Mouse (Mus musculus) embryo, embryonic 11 days (tissue): ENCODE measurements around the gene Enthd1.

Experiments
- DNase-seq: peaks from one replicate; pipeline ENCODE4 v3.0.0-alpha.2; 2015

Gene Enthd1

GRCm38 (mm10) chr15:80474429-80475002 is 90.4 kb downstream of the Enthd1 start:
- DNase-seq: no peak

DNA sequence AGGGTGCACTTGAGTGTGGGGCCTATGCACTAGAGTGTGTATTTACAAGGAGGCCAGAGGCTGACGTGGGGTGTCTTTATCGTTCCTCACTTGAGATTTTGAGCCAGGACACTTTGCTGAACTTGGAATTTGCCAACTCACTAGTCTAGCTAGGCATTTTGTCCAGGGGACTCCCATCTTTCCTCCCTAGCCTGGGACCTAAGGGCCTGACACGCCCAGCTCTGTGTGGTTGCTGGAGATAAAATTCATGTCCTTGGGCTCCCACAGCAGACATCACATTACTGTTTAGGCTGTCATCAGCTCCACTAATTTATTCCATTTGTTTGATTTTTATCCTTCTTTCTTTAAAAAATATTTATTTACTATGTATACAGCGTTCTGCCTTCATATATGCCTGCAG is 97.1 kb downstream of the Enthd1 start:
- DNase-seq: no peak

GRCm38 (mm10) chr15:80462106-80462505 is 102.8 kb downstream of the Enthd1 start:
- DNase-seq: peak; percentile 73

DNA sequence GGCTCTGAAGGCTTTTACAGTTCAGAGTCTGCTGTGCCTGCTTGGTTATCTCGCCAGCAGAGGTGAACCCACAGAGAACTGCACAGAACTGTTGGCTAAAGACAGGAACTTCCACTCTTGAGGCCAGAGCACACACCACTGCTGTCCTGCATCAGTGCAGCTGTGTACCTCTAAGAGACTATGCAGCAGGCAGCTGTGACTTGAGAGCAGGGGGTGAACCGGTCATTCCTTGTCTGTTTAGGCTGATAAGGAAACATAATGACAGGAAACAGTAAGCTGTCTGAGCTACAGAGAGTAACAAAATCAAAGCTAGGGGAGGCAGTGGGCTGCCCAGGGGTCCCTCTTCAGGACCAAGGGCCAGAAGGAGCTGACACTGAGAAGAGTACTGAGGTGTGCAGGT is 103.5 kb downstream of the Enthd1 start:
- DNase-seq: no peak

GRCm38 (mm10) chr15:80460011-80460410 is 104.9 kb downstream of the Enthd1 start:
- DNase-seq: no peak

- DNase-seq: no peak
These were observed 107.0 kb downstream of the Enthd1 start for GRCm38 (mm10) chr15:80457984-80458383.

GRCm38 (mm10) chr15:80454486-80454885 is 110.5 kb downstream of the Enthd1 start:
- no peak for DNase-seq

- no peak for DNase-seq
These were observed 112.5 kb downstream of the Enthd1 start for GRCm38 (mm10) chr15:80452425-80452824.

- no peak for DNase-seq
These were observed 118.8 kb downstream of the Enthd1 start for GRCm38 (mm10) chr15:80445956-80446687.

- no peak for DNase-seq
These were observed 124.8 kb downstream of the Enthd1 start for GRCm38 (mm10) chr15:80440195-80440594.

DNA sequence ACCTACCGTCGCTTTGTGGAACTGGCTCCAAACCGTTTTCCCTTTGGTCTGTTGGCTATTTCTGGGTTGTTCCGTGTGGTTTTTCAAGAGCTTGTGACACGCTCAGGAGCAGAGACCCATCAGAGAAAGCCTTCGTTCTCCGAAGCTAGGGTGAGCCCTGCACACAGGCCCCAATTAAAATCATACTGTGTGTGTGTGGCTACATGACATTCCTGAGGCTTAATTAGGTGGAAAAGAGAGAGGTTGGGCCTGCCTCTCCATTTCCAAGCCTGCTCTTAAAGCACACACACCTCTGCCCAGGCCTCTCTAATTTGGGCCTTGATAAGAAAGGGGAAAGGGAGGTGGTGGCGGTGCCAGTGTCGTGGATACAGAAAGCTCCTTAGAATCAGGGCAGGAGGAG is 126.5 kb downstream of the Enthd1 start:
- DNase-seq: no peak

DNA sequence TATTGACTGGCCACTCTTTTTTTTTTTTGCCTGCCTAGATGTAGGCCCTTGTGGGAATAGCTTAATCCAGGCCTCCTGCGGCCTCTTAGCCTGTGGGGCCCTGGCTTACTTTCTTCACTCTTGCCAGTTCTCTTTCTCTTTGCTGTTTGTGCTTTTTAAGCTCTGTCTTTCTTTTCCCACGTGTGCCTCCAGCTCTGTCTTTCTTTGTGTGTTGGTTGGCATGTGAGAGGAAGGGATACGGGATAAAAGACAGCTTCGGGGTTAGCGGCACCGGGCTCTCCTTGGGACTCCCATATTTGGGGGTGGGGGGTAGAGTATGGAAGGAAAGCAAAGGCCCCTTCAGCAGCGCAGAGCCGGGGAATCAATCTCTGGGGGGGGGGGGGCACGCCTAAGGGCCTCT is 127.0 kb downstream of the Enthd1 start:
- DNase-seq: no peak

DNA sequence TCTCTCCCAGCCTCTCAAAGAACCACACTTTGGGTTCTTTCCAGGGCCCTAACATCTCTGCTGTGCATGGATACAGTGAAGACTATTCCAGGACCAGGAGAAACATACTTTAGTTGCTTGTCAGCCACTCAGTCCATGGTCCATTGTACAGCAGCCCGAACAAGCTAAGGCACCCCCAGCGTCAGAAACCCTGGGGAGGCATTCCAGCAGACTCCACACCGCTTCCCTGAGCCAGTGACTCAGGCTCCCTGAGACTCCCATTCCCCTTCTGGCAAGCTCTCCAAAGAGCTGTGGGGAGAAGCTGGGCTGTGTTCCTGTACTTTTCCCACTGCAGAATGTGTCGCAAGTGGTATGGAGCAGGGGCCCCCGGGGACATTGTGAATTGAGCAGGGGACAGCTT is 128.0 kb downstream of the Enthd1 start:
- DNase-seq: no peak

- DNase-seq: no peak
These were observed 134.6 kb downstream of the Enthd1 start for GRCm38 (mm10) chr15:80430324-80430723.

DNA sequence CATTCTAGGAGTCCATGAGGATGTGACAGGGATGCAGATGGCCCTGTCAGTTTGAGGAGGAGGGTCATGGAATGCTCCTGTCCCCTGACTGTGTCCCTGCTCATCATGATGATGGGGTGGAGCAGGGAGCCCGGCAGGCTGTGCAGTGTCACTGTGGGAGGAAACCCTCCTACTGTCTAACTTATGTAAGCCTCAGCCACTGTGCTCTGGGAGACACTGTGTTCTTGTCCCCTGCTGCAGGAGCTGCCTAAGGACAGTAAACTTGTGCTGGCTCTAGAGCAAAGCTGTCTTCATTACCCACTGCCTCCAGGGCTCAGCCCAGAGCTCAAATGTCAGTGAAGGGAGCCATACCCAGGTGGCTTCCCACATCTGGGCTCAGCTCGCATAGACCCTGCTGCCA is 146.8 kb downstream of the Enthd1 start:
- no peak for DNase-seq

- DNase-seq: no peak
These were observed 147.9 kb downstream of the Enthd1 start for GRCm38 (mm10) chr15:80417066-80417465.

DNA sequence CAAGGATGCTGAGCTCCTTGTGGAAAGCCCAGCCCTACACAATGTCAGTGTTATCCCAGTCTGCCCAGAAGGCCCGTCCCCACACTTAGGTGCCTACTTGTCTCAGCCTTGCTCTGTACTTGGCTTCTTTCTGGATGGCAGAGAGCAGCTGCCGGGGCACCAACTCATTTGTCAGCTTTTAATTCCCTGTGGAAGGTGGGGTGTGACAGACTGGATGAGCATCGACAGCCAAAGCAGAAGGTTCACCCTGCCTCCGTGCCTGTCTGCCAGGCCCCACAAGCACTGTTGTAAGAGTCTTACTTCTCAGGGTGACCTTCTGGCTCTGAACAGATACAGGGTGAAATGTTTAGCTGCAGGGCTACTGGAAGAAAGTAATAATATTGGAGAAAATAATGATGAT is 149.8 kb downstream of the Enthd1 start:
- DNase-seq: no peak

DNA sequence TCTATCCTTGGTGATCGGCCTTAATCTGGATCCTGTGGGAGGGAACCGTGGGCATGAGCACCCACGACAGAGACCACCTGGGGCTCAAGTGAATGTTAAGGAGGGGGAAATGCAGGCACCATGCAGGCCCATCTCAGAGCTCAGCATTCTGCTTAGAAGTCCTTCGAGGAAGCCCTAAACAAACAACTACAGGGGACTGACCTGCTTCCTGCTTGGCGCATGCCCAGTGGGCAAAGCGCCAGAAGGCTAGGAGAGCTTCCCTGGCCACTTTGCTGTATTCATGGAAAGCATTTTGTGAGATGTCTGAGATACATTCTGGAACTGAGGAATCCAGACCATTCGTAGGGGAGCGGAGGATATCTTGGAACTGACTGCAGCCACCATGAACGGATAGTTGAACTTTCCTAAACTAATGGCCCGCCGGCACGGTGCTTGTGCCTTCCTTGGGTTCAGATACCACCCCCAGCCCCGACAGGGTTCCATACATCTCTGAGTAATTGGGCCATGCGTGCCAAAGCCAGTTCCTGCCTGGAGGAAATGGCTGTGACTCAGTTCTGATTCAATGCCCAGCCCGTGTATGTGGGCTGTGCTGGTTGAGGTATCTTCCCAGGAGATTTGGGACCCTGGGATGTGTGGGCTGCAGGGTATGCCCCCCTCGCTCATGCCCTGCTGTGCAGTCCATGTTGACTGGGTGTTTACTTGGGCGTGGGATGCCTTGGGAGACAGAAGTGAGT is 150.8 kb downstream of the Enthd1 start:
- no peak for DNase-seq

DNA sequence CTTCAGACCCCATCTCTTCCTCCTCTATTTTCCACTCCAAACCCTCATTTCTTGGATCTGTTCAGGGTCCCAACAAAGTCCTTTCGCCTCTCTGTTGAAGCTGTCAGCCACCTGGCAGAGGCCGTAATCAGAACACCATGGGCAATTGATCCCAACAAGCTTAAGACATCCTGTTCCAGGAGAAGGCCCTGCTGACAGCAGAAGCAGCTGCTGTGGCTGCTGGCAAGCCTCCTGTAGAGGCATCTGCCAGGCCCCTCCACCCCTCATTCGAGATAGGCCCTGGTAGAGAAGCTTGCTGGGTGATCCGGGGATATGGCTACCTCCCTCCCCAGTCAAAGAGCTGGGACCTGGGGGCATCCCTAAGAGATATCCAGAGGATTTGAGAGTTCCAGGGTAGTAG is 151.9 kb downstream of the Enthd1 start:
- DNase-seq: no peak

DNA sequence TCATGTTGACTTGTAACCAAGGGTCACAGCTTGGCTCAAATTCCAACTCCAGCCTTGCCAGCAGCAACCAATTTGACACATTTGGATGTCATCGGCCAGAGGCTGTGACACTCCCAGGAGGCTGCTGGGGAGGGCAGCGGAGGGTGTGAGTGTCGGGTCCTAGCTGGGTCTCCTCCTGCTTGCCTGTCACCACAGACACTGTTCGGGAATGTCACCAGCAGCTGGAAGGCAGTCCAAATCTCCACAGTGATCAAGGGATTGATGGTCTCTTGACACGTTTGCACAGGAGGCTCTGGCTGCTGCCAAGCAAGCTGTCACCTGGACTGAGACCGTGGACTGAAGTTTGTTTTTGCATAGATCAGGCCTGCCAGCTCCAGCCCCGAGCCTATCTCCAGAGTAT is 154.3 kb downstream of the Enthd1 start:
- DNase-seq: no peak

GRCm38 (mm10) chr15:80407873-80408272 is 157.1 kb downstream of the Enthd1 start:
- no peak for DNase-seq
